Mouse (Mus musculus): ENCODE measurements around the gene Fam19a3.
"Not testable (repeated sequence)": the region's sequence is repeated elsewhere in the genome, so short reads cannot be mapped to it uniquely, and the experiment has no call there.

Gene Fam19a3

DNA sequence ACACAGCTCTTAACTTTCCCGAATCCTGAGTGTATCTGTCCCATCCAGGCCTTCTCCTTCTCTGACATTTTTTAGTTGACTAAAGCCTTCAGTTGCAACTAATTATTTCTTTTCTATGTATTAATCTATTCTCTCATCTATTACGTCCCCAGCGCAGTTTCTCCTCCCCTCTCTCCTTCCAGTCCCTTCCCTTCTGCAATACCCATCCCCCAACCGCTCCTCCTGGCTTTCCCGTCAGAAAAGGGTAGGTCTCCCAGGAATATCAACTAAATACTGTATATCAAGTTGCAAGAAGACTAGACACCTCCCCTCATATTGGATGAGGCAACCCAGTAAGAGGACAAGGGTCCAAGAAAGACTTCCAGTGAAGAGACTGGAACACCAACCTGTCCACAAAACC, 22.8 kb downstream of the Fam19a3 start:
- DNase-seq, result no peak

GRCm38 (mm10) chr3:104758406-104758805, 23.2 kb downstream of the Fam19a3 start:
- DNase-seq, result peak; percentile 18 to 51

DNA sequence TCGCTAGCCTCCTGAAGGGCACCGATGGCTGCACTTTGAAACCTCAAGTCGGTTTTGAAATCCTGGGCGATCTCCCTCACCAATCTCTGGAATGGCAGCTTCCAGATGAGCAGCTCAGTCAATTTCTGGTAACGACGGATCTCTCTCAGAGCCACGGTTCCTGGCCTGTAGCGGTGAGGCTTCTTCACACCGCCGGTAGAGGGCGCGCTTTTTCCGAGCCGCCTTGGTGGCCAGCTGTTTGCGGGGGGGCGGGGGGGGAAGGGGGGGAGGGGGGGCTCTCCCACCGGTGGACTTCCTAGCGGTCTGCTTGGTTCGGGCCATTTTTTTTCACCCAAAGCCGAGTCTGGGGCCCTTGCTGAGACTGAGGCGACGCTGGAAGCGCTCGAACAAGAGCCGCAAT, 28.8 kb downstream of the Fam19a3 start:
- not testable (repeated sequence) for DNase-seq

GRCm38 (mm10) chr3:104743864-104744263, 37.8 kb downstream of the Fam19a3 start:
- no peak for DNase-seq

DNA sequence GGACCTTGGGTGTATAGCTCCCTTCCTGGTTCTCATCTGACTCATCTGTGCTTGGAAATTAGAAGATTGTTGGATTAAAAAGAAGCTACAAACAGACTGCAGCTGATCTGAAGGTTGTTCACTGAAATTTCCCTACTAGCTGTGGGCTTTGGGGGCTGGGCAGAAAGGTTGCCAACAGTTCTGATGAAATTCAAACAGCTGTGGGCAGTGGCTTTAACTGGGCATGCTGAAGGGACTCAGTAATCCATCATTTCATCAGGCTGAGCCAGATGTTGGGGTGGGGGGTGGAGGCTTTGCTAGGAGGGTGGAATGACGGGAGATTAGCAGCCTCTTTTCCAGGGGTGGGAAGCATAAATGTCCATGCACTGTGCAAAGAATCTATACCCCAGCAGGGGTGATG, 38.5 kb downstream of the Fam19a3 start:
- no peak for DNase-seq

DNA sequence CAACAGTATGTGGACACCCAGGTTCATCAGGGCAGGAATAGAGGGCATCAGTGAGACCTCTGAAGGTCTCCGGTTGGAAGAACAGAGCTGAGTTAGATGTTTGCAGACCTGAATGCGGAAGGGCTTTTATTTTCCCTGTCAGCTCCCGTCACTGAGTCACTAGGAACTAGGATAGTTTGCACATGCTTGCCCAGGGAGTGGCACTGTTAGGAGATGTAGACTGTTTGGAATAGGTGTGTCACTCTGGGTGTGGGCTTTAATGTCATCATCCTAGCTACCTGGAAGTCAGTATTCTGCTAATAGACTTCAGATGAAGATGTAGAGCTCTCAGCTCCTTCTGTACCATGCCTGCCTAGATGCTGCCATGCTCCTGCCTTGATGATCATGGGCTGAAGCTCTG, 39.7 kb downstream of the Fam19a3 start:
- DNase-seq, result no peak

GRCm38 (mm10) chr3:104734654-104735053, 47.0 kb downstream of the Fam19a3 start:
- DNase-seq, result no peak

DNA sequence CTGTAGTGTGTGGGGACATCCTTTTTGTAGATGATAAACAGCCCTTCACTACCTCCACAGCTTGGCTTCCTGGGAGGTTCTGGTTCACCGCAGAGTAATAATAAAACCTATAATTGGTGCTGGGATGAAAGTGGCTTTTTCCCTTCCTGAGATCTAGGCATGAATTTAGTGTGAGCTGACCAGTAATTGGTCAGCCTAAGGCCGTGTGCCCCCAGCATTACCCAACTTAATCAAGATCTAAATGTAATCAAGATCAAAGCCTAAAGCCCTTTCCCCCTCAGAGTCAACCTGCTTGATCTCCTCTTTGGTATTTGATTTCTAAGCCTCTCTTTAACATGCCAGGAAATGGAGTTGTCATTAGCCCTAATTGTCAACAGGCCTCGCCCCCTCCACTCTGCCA, 48.7 kb downstream of the Fam19a3 start:
- DNase-seq, result no peak

GRCm38 (mm10) chr3:104729270-104729839, 52.3 kb downstream of the Fam19a3 start:
- DNase-seq, result no peak
